Mouse (Mus musculus): ENCODE results near the gene Muc5b. TPM values are rescaled to one million over a fixed set of nuclear protein-coding genes. Genes with fewer than 3 reads are reported as not detected.
"Not testable (repeated sequence)": the region's sequence is repeated elsewhere in the genome, so short reads cannot be mapped to it uniquely, and the experiment has no call there.

Muc5b gene
- 0.70 TPM in 1 of 2 replicates, not detected in the other for polyA plus RNA-seq (2012; rRNA removed)

- no peaks in the 10 kb centered on the region for H3K36me3 ChIP-seq (ENCODE audit: control insufficient read depth, insufficient read depth, low read length)
- TF ChIP-seq CTCF (IDR thresholded peaks at IDR 0.05; ENCODE audit: extremely low read depth, insufficient read length, insufficient replicate concordance, low read depth, low read length), result no peak
- no peak for TF ChIP-seq POLR2A (IDR thresholded peaks at IDR 0.05; ENCODE audit: low read depth, low read length)
- no peaks in the 10 kb centered on the region for H3K4me1 ChIP-seq (ENCODE audit: control insufficient read depth, insufficient read depth, insufficient read length, low read length)
- no peak within 1 kb of the TSS for H3K4me3 ChIP-seq (ENCODE audit: low read depth, low read length)
- no peaks in the 10 kb centered on the region; the same call in 1 of the 2 replicates for H3K27me3 ChIP-seq (ENCODE audit: control insufficient read depth, insufficient read depth, low read length)
- no peak within 1 kb of the TSS for H3K27ac ChIP-seq (ENCODE audit: insufficient read depth, low read depth, low read length)
- WGBS, result 46% methylated on average over 5 of the region's 5 CpGs
Observed at GRCm38 (mm10) chr7:141838779-141839178, at the start of gene Muc5b. Gene Muc5b (plus strand): TSS chr7:141839070.

GRCm38 (mm10) chr7:141794251-141794650 lies 44.6 kb upstream of the Muc5b start:
- Histone ChIP-seq H3K36me3 (ENCODE audit: control insufficient read depth, insufficient read depth, low read length) (no peaks in the 10 kb centered on the region), H3K4me1 (ENCODE audit: control insufficient read depth, insufficient read depth, insufficient read length, low read length) (no peaks in the 10 kb centered on the region), H3K27ac (ENCODE audit: insufficient read depth, low read depth, low read length) (no peak overlapping the region), H3K4me3 (ENCODE audit: low read depth, low read length) (no peak overlapping the region), H3K27me3 (ENCODE audit: control insufficient read depth, insufficient read depth, low read length) (no peaks in the 10 kb centered on the region)
- no peak for TF ChIP-seq POLR2A (IDR thresholded peaks at IDR 0.05; ENCODE audit: low read depth, low read length)
- no peak for TF ChIP-seq CTCF (IDR thresholded peaks at IDR 0.05; ENCODE audit: extremely low read depth, insufficient read length, insufficient replicate concordance, low read depth, low read length)
- WGBS, result 97% methylated on average over 1 of the region's 1 CpGs

GRCm38 (mm10) chr7:141803206-141803605 lies 35.7 kb upstream of the Muc5b start:
- Histone ChIP-seq H3K4me3 (ENCODE audit: low read depth, low read length) (no peak overlapping the region), H3K4me1 (ENCODE audit: control insufficient read depth, insufficient read depth, insufficient read length, low read length) (no peaks in the 10 kb centered on the region), H3K36me3 (ENCODE audit: control insufficient read depth, insufficient read depth, low read length) (no peaks in the 10 kb centered on the region), H3K27ac (ENCODE audit: insufficient read depth, low read depth, low read length) (no peak overlapping the region), H3K27me3 (ENCODE audit: control insufficient read depth, insufficient read depth, low read length) (no peaks in the 10 kb centered on the region)
- WGBS, result 82% methylated on average over 7 of the region's 7 CpGs
- TF ChIP-seq CTCF (IDR thresholded peaks at IDR 0.05; ENCODE audit: extremely low read depth, insufficient read length, insufficient replicate concordance, low read depth, low read length), result no peak
- no peak for TF ChIP-seq POLR2A (IDR thresholded peaks at IDR 0.05; ENCODE audit: low read depth, low read length)

GRCm38 (mm10) chr7:141805384-141805783 lies 33.5 kb upstream of the Muc5b start:
- Histone ChIP-seq H3K36me3 (ENCODE audit: control insufficient read depth, insufficient read depth, low read length) (no peaks in the 10 kb centered on the region), H3K4me1 (ENCODE audit: control insufficient read depth, insufficient read depth, insufficient read length, low read length) (no peaks in the 10 kb centered on the region), H3K27ac (ENCODE audit: insufficient read depth, low read depth, low read length) (no peak overlapping the region), H3K27me3 (ENCODE audit: control insufficient read depth, insufficient read depth, low read length) (no peaks in the 10 kb centered on the region), H3K4me3 (ENCODE audit: low read depth, low read length) (no peak overlapping the region)
- TF ChIP-seq POLR2A (IDR thresholded peaks at IDR 0.05; ENCODE audit: low read depth, low read length) (no peak), CTCF (IDR thresholded peaks at IDR 0.05; ENCODE audit: extremely low read depth, insufficient read length, insufficient replicate concordance, low read depth, low read length) (no peak)
- WGBS, result 79% methylated on average over 7 of the region's 7 CpGs

GRCm38 (mm10) chr7:141807823-141808222 lies 31.0 kb upstream of the Muc5b start:
- H3K36me3 ChIP-seq (ENCODE audit: control insufficient read depth, insufficient read depth, low read length); H3K4me3 ChIP-seq (ENCODE audit: low read depth, low read length); H3K27ac ChIP-seq (ENCODE audit: insufficient read depth, low read depth, low read length); H3K4me1 ChIP-seq (ENCODE audit: control insufficient read depth, insufficient read depth, insufficient read length, low read length); H3K27me3 ChIP-seq (ENCODE audit: control insufficient read depth, insufficient read depth, low read length): not testable (repeated sequence)
- no CpG with 5 or more reads among the region's 4 CpGs for WGBS

- not testable (repeated sequence) for H3K36me3 ChIP-seq (ENCODE audit: control insufficient read depth, insufficient read depth, low read length); H3K27me3 ChIP-seq (ENCODE audit: control insufficient read depth, insufficient read depth, low read length); H3K4me1 ChIP-seq (ENCODE audit: control insufficient read depth, insufficient read depth, insufficient read length, low read length); H3K4me3 ChIP-seq (ENCODE audit: low read depth, low read length); H3K27ac ChIP-seq (ENCODE audit: insufficient read depth, low read depth, low read length)
- no CpG with 5 or more reads among the region's 4 CpGs for WGBS
Observed at GRCm38 (mm10) chr7:141809933-141810332, 28.9 kb upstream of the Muc5b start.

GRCm38 (mm10) chr7:141813321-141813720 lies 25.5 kb upstream of the Muc5b start:
- no peak for TF ChIP-seq POLR2A (IDR thresholded peaks at IDR 0.05; ENCODE audit: low read depth, low read length)
- no peak for TF ChIP-seq CTCF (IDR thresholded peaks at IDR 0.05; ENCODE audit: extremely low read depth, insufficient read length, insufficient replicate concordance, low read depth, low read length)

GRCm38 (mm10) chr7:141815361-141815760 lies 23.5 kb upstream of the Muc5b start:
- Histone ChIP-seq H3K36me3 (ENCODE audit: control insufficient read depth, insufficient read depth, low read length) (no peaks in the 10 kb centered on the region), H3K4me1 (ENCODE audit: control insufficient read depth, insufficient read depth, insufficient read length, low read length) (no peaks in the 10 kb centered on the region), H3K4me3 (ENCODE audit: low read depth, low read length) (no peak overlapping the region), H3K27ac (ENCODE audit: insufficient read depth, low read depth, low read length) (no peak overlapping the region), H3K27me3 (ENCODE audit: control insufficient read depth, insufficient read depth, low read length) (no peaks in the 10 kb centered on the region)
- 45% methylated on average over 4 of the region's 4 CpGs for WGBS
- TF ChIP-seq POLR2A (IDR thresholded peaks at IDR 0.05; ENCODE audit: low read depth, low read length), result no peak

More at GRCm38 (mm10) chr7:141813321-141813720, 25.5 kb upstream of the Muc5b start:
- Histone ChIP-seq H3K36me3 (ENCODE audit: control insufficient read depth, insufficient read depth, low read length) (no peaks in the 10 kb centered on the region), H3K27ac (ENCODE audit: insufficient read depth, low read depth, low read length) (no peak overlapping the region), H3K27me3 (ENCODE audit: control insufficient read depth, insufficient read depth, low read length) (no peaks in the 10 kb centered on the region), H3K4me1 (ENCODE audit: control insufficient read depth, insufficient read depth, insufficient read length, low read length) (no peaks in the 10 kb centered on the region), H3K4me3 (ENCODE audit: low read depth, low read length) (no peak overlapping the region)
- 77% methylated on average over 4 of the region's 4 CpGs for WGBS

Measured in small intestine, adult 2 months (tissue).